Mouse (Mus musculus) kidney, embryonic 15.5 days (tissue): ENCODE results near the gene Evl. TPM values are rescaled to one million over a fixed set of nuclear protein-coding genes. Genes with fewer than 3 reads are reported as not detected.

Source experiments
- ATAC-seq: fragments of 200-750 bp; cut with Nextera tagmentation; replicated peaks from 2 replicates; pipeline ENCODE4 v1.8.0; 2017; ENCODE audit warnings: moderate TSS enrichment; ENCODE audit not compliant: low FRiP score
- H3K27ac ChIP-seq: fragments of 300-500 bp; sonication (generic); 2 replicates; pipeline ENCODE4 v1.5.1; 2015; ENCODE audit warnings: mild to moderate bottlenecking, inconsistent platforms
- H3K27me3 ChIP-seq: fragments of 300-500 bp; sonication (generic); 2 replicates; pipeline ENCODE4 v1.6.1; 2015; ENCODE audit warnings: inconsistent platforms
- H3K36me3 ChIP-seq: fragments of 300-500 bp; sonication (generic); 2 replicates; pipeline ENCODE4 v1.6.1; 2015; ENCODE audit warnings: inconsistent platforms
- H3K4me1 ChIP-seq: fragments of 300-500 bp; sonication (generic); 2 replicates; pipeline ENCODE4 v1.6.1; 2015; ENCODE audit warnings: inconsistent platforms
- H3K4me2 ChIP-seq: fragments of 300-500 bp; sonication (generic); 2 replicates; pipeline ENCODE4 v1.6.1; 2015; ENCODE audit warnings: moderate library complexity, mild to moderate bottlenecking, inconsistent platforms
- H3K4me3 ChIP-seq: fragments of 300-500 bp; sonication (generic); replicated peaks from 2 replicates; pipeline ENCODE4 v1.5.1; 2015; ENCODE audit warnings: mild to moderate bottlenecking, inconsistent platforms
- H3K9ac ChIP-seq: fragments of 300-500 bp; sonication (generic); 2 replicates; pipeline ENCODE4 v1.6.1; 2015; ENCODE audit warnings: mild to moderate bottlenecking, inconsistent platforms
- H3K9me3 ChIP-seq: fragments of 300-500 bp; sonication (generic); replicated peaks from 2 replicates; pipeline ENCODE4 v1.6.1; 2016; ENCODE audit warnings: inconsistent platforms
- WGBS: fragments of 180-500 bp; shearing (Covaris S2); methylation state at CpG from one replicate; pipeline ENCODE4 v1.1.7; 2015; ENCODE audit warnings: mixed read lengths; 5-methylcytosine and 5-hydroxymethylcytosine counted together
- polyA plus RNA-seq: library from polyadenylated mRNA; unstranded; fragments of >200 nt; fragmentation: Nextera tagmentation; extraction: Ambion mirVana; gene quantifications from 2 replicates; pipeline ENCODE4 v1.2.1, GENCODE M21; 2015

Evl gene
- polyA plus RNA-seq, 1 experiment from 2014 or later, result 47.1 TPM

DNA sequence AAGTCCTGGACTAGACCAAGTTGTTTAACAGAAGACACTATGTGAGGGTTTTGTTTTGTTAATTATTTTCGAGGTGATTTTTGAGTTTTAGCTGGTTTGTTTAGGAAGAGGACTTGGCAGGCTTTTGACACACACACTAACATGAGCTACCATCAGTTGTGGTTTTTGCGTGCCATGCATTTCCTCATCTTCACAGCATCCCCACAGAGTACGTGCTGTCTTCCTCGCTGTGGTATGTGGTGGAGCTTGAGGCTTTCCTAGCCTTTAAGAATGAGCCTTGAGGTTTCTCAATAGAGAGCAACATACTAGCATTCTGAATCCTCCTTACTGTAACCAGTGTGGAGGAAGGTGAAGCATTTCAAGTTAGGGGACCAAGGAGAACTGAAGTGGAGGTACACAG is 46.3 kb downstream of the Evl start:
- no peak overlapping the region for H3K27ac ChIP-seq
- H3K4me1 ChIP-seq, result peaks cover 4% of the 10 kb centered on the region; the same call in 1 of the 2 replicates
- no peak overlapping the region for H3K4me3 ChIP-seq
- no peaks in the 10 kb centered on the region for H3K27me3 ChIP-seq
- H3K4me2 ChIP-seq, result no peak overlapping the region
- no peak overlapping the region for H3K9ac ChIP-seq
- WGBS, result 93% methylated on average over 4 of the region's 4 CpGs
- H3K36me3 ChIP-seq, result 0 out of 2 replicates have a peak, but pooled peaks cover 4% of the 10 kb centered on the region
- no peak for ATAC-seq
- H3K9me3 ChIP-seq, result no peaks in the 10 kb centered on the region

GRCm38 (mm10) chr12:108601326-108601725 is 46.8 kb downstream of the Evl start:
- H3K4me2 ChIP-seq, result no peak overlapping the region
- peaks cover 4% of the 10 kb centered on the region; the same call in 1 of the 2 replicates for H3K4me1 ChIP-seq
- H3K27ac ChIP-seq, result no peak overlapping the region
- H3K9ac ChIP-seq, result no peak overlapping the region
- H3K9me3 ChIP-seq, result no peaks in the 10 kb centered on the region
- H3K36me3 ChIP-seq, result 0 out of 2 replicates have a peak, but pooled peaks cover 4% of the 10 kb centered on the region
- no peaks in the 10 kb centered on the region for H3K27me3 ChIP-seq
- ATAC-seq, result no peak
- WGBS, result 78% methylated on average over 8 of the region's 8 CpGs
- H3K4me3 ChIP-seq, result no peak overlapping the region

DNA sequence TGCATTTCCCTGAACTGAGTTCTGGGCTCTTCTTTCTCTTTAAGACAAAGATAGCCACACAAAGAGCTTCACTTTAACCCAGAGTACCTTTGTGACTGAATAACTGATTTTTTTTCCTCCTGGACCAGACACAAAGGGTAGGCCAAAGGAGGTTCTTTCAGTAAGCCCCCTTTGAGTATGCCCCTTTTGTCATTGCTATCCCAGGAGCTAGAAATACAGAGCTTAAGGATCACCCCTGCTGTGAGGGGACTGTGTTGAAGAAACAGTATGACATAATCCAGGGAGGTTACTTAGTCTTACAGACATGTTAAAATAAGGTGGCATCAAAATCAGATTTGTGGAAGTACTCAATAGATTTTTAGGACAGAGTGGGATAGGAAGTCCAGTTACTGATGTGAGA is 50.0 kb downstream of the Evl start:
- H3K27ac ChIP-seq, result no peak overlapping the region
- H3K4me2 ChIP-seq, result no peak overlapping the region
- ATAC-seq, result no peak
- no peaks in the 10 kb centered on the region for H3K36me3 ChIP-seq
- H3K9ac ChIP-seq, result no peak overlapping the region
- H3K9me3 ChIP-seq, result no peaks in the 10 kb centered on the region
- H3K27me3 ChIP-seq, result no peaks in the 10 kb centered on the region
- no peak overlapping the region for H3K4me3 ChIP-seq
- H3K4me1 ChIP-seq, result peaks cover 4% of the 10 kb centered on the region; the same call in 1 of the 2 replicates

DNA sequence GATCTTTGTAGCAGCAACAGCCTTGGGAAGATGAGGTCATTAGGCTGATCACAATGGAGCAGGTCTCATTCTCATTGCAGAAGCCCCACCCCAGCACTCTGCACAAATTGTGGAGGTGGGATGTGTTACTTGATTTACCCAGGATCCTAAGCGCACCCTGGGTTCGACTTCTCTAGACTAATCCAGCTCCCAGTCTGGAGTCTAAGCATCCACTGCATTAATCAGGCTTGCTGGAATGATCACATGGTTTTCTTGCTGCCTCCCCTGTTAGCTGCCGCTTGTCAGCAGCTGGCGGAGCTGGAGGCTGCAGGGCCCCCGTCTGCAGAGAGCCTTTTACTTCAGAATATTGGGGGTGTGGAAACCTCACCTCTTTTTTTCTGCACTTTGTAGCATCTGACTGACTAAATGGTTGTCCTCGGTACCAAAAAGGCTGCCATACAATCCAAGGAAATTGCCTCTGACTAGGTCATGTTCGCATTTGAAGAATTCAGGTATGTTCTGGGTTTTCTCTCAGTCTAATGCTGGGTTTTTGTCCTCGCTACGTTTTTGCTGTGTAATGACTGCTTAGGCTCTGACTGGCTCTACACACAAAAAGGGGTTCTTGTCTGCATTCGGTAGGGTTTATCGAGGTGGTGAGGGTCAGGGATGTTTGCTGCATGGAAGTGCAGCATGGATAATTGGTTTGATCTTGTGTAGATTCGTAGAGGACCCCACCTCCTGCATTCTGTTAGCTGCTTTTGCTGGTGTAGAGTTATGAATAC is 51.2 kb downstream of the Evl start:
- H3K9ac ChIP-seq, result no peak overlapping the region
- no peaks in the 10 kb centered on the region for H3K9me3 ChIP-seq
- WGBS, result 67% methylated on average over 12 of the region's 12 CpGs
- H3K4me3 ChIP-seq, result no peak overlapping the region
- ATAC-seq, result no peak
- H3K4me1 ChIP-seq, result peaks cover 4% of the 10 kb centered on the region; the same call in 1 of the 2 replicates
- H3K36me3 ChIP-seq, result no peaks in the 10 kb centered on the region
- H3K4me2 ChIP-seq, result no peak overlapping the region
- no peaks in the 10 kb centered on the region for H3K27me3 ChIP-seq
- H3K27ac ChIP-seq, result no peak overlapping the region

DNA sequence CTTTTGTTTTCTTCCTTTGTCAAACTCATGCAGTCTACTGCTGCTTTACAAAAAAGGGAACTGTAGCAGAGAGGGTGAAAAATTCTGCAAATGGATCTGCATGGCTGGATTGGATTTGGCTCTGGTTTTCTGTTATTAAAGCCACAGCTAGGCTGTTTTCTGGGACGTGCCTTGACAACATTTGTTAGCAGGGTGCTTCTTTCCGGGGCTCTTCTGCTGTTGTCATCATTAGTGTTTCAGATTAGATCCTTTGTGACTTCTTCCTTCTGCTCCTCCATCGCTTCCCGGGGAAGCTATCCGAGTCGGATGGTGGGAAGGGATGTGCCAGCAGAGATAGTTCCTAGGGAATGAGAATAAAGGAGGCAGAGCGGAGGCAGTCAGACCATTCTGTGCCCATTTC is 51.8 kb downstream of the Evl start:
- 84% methylated on average over 7 of the region's 7 CpGs for whole genome bisulfite sequencing
- Histone ChIP-seq H3K4me3 (no peak overlapping the region), H3K9me3 (no peaks in the 10 kb centered on the region), H3K4me1 (peaks cover 4% of the 10 kb centered on the region; the same call in 1 of the 2 replicates), H3K4me2 (no peak overlapping the region), H3K9ac (no peak overlapping the region), H3K27me3 (no peaks in the 10 kb centered on the region), H3K36me3 (no peaks in the 10 kb centered on the region), H3K27ac (no peak overlapping the region)
- no peak for ATAC-seq

DNA sequence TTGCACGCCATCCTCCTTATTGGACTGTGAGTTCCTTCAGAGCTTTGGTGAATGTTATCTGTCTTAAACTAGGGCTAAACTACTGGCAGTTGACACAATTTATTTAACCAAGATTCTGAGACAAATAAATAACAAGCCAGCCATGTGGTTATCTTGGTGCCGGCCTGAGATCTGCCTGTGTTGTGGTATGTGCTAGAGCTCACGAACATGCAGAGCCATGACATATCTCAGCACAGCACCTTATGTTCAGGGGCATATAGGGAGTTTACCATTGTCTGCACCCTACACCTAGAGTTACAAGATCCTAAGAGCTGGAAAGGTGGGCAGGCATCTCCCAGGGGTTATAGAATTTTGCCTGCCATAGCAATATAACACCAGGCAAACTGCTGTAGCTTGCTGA is 54.9 kb downstream of the Evl start:
- H3K4me1 ChIP-seq, result peaks cover 9% of the 10 kb centered on the region; the same call in 1 of the 2 replicates
- H3K27me3 ChIP-seq, result no peaks in the 10 kb centered on the region
- H3K4me2 ChIP-seq, result no peak overlapping the region
- H3K27ac ChIP-seq, result no peak overlapping the region
- H3K9me3 ChIP-seq, result no peaks in the 10 kb centered on the region
- ATAC-seq, result no peak
- H3K9ac ChIP-seq, result no peak overlapping the region
- WGBS, result 85% methylated on average over 3 of the region's 3 CpGs
- H3K4me3 ChIP-seq, result no peak overlapping the region
- 0 out of 2 replicates have a peak, but pooled peaks cover 3% of the 10 kb centered on the region for H3K36me3 ChIP-seq

- Histone ChIP-seq H3K36me3 (0 out of 2 replicates have a peak, but pooled peaks cover 3% of the 10 kb centered on the region), H3K27ac (no peak overlapping the region), H3K27me3 (no peaks in the 10 kb centered on the region), H3K9ac (no peak overlapping the region), H3K4me3 (no peak overlapping the region), H3K4me2 (no peak overlapping the region), H3K9me3 (no peaks in the 10 kb centered on the region), H3K4me1 (peaks cover 9% of the 10 kb centered on the region; the same call in 1 of the 2 replicates)
- ATAC-seq, result no peak
- 85% methylated on average over 4 of the region's 4 CpGs for WGBS
Observed at GRCm38 (mm10) chr12:108610255-108610654, 55.7 kb downstream of the Evl start.

- Histone ChIP-seq H3K4me2 (no peak overlapping the region), H3K4me1 (peaks cover 10% of the 10 kb centered on the region), H3K27ac (no peak overlapping the region), H3K36me3 (0 out of 2 replicates have a peak, but pooled peaks cover 3% of the 10 kb centered on the region), H3K27me3 (no peaks in the 10 kb centered on the region), H3K9me3 (no peaks in the 10 kb centered on the region), H3K4me3 (no peak overlapping the region), H3K9ac (no peak overlapping the region)
- WGBS, result 35% methylated on average over 3 of the region's 3 CpGs
- 0 out of 2 replicates have a peak, but pooled peaks have one; percentile 25 for ATAC-seq
Observed at GRCm38 (mm10) chr12:108613081-108613480, 58.6 kb downstream of the Evl start.

DNA sequence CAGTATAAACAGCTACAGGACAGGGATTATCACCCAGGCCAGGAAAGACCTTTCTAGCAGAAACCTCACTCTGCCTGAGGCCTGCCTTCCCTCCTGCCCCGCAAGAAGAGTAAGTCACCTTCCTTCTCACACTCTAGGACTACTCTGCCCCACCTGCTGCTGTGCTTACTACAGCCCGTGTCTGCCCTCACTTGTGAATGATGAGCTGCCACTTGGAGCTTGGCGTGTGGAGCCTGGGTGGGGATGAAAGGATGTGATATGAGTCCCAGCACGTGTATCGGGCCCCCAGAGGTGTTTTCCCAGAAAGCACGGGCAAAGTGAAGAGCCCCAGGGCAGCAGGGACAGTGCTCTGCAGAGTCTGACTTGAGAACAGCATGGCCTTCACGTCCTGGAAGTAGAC is 63.0 kb downstream of the Evl start:
- H3K4me1 ChIP-seq, result peaks cover 24% of the 10 kb centered on the region
- H3K4me3 ChIP-seq, result no peak overlapping the region
- no peak for ATAC-seq
- 72% methylated on average over 7 of the region's 7 CpGs for WGBS
- no peak overlapping the region for H3K9ac ChIP-seq
- 0 out of 2 replicates have a peak, but pooled peaks cover 4% of the 10 kb centered on the region for H3K36me3 ChIP-seq
- no peaks in the 10 kb centered on the region for H3K9me3 ChIP-seq
- no peaks in the 10 kb centered on the region for H3K27me3 ChIP-seq
- no peak overlapping the region for H3K4me2 ChIP-seq
- H3K27ac ChIP-seq, result no peak overlapping the region

DNA sequence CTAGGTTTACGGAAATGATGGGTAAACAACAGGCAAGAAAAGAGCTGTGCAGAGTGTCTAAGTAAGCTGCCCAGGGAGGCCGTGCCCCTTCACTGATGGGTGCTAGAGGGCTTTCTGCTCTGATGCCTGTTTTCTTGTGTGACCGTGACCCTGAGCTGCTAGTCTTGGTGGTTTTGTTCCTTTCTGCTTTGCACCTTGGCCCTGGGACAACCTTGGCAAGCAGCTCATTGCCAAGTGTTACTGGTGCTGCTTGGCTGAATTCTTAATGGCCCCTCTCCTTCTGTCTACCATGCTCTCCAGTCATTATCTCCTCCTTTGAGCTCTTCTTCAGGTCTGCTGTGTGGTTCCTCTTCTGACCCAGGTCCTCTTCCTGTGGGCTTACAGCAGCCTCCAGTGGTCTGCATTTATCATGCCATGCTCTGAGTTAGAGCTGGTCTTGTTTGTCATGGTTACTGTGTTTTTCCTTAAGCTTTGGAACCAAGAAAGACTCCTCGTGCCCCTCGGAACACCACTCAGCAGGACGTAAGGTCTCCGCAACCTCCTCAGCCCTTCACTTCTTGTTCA is 65.4 kb downstream of the Evl start:
- Histone ChIP-seq H3K9ac (no peak overlapping the region), H3K4me3 (no peak overlapping the region), H3K4me2 (no peak overlapping the region), H3K27me3 (no peaks in the 10 kb centered on the region), H3K36me3 (0 out of 2 replicates have a peak, but pooled peaks cover 4% of the 10 kb centered on the region), H3K9me3 (no peaks in the 10 kb centered on the region), H3K4me1 (peaks cover 25% of the 10 kb centered on the region), H3K27ac (no peak overlapping the region)
- WGBS, result 93% methylated on average over 7 of the region's 7 CpGs
- ATAC-seq, result no peak

GRCm38 (mm10) chr12:108622406-108622805 is 67.9 kb downstream of the Evl start:
- 60% methylated on average over 5 of the region's 5 CpGs for WGBS
- Histone ChIP-seq H3K27ac (no peak overlapping the region), H3K4me2 (no peak overlapping the region)

DNA sequence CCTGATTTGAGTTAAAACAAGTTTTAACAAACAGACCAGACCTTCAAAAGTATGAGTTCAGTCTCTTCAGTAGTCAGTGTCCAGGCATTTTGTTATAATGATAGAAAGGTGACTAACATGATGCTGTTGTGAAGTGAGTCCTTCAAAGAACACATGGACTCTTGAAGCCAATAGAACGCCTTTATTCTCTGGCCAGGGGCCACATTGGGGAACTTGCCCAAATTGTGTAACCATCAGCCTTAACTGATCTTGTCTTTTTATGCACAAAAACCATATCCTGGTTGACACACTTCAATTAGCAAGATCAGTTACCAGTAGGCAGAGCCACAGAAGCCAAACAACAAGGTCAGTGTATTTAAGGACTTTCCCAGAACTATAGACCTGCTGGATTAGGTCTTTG is 75.0 kb downstream of the Evl start:
- no peaks in the 10 kb centered on the region for H3K36me3 ChIP-seq
- no peak for ATAC-seq
- no peak overlapping the region for H3K27ac ChIP-seq
- no peaks in the 10 kb centered on the region for H3K27me3 ChIP-seq
- no peak overlapping the region for H3K4me2 ChIP-seq
- H3K4me3 ChIP-seq, result no peak overlapping the region
- peaks cover 23% of the 10 kb centered on the region for H3K4me1 ChIP-seq
- 86% methylated on average over 1 of the region's 1 CpGs for WGBS
- H3K9ac ChIP-seq, result no peak overlapping the region
- H3K9me3 ChIP-seq, result no peaks in the 10 kb centered on the region

More at GRCm38 (mm10) chr12:108622406-108622805, 67.9 kb downstream of the Evl start:
- Histone ChIP-seq H3K4me3 (no peak overlapping the region), H3K4me1 (peaks cover 40% of the 10 kb centered on the region), H3K9ac (no peak overlapping the region), H3K9me3 (no peaks in the 10 kb centered on the region), H3K27me3 (no peaks in the 10 kb centered on the region), H3K36me3 (0 out of 2 replicates have a peak, but pooled peaks cover 4% of the 10 kb centered on the region)
- ATAC-seq, result no peak
